Mouse (Mus musculus) embryonic stem cell, embryonic (primary cell): ENCODE results near the gene Iqschfp.

Experiments
- CTCF ChIA-PET, 4 experiments: fragments of 300-600 bp in 2 of 4; fragments of 350-600 bp in 2 of 4; sonication (Branson Sonifier 250); formaldehyde crosslinking; loops; one replicate each; lab custom pipeline; 2022; ENCODE audit warnings: inconsistent platforms in 2 of 4; lab: Charles Lee
- POLR2A ChIA-PET, 4 experiments: fragments of 300-600 bp in 2 of 4; fragments of 350-600 bp in 2 of 4; sonication (Branson Sonifier 250); formaldehyde crosslinking; loops; one replicate each; lab custom pipeline; 2022; ENCODE audit warnings: antibody characterized with exemption in 4 of 4, inconsistent platforms in 1 of 4; lab: Charles Lee

Iqschfp gene

GRCm38 (mm10) chr3:68542944-68543501 lies 651.0 kb downstream of the Iqschfp start:
- POLR2A ChIA-PET, result interaction anchor here in 3 of 4 experiments (0.5 to 17.9 kb wide), 19 partner anchors 8 to 321 kb away, joined by 3 to 374 read pairs (median 4); no protein-coding TSS in a partner anchor
- CTCF ChIA-PET, result interaction anchor here (0.7 to 2.1 kb wide), 17 partner anchors 9 to 488 kb away, joined by 3 to 12 read pairs (median 3); no protein-coding TSS in a partner anchor

- CTCF ChIA-PET, result interaction anchor here in 3 of 4 experiments (0.6 to 2.0 kb wide), 5 partner anchors 12 to 490 kb away, joined by 3 to 5 read pairs (median 3); no protein-coding TSS in a partner anchor
- POLR2A ChIA-PET, result interaction anchor here (0.6 to 17.9 kb wide), 15 partner anchors 10 to 160 kb away, joined by 3 to 374 read pairs (median 4); no protein-coding TSS in a partner anchor
Observed at GRCm38 (mm10) chr3:68544811-68545210, 652.8 kb downstream of the Iqschfp start.

GRCm38 (mm10) chr3:68545898-68546297 lies 653.9 kb downstream of the Iqschfp start:
- CTCF ChIA-PET, result interaction anchor here in 2 of 4 experiments (1.2 to 2.0 kb wide), 3 partner anchors 11 to 489 kb away, joined by 3 to 5 read pairs (median 5); no protein-coding TSS in a partner anchor
- POLR2A ChIA-PET, result interaction anchor here in 3 of 4 experiments (0.6 to 17.9 kb wide), 11 partner anchors 10 to 54 kb away, joined by 3 to 374 read pairs (median 13); no protein-coding TSS in a partner anchor

GRCm38 (mm10) chr3:68555087-68555662 lies 663.1 kb downstream of the Iqschfp start:
- ChIA-PET CTCF (no interaction called here), POLR2A (interaction anchor here in 3 of 4 experiments (0.9 to 1.2 kb wide), 3 partner anchors 12 to 13 kb away, joined by 3 read pairs; no protein-coding TSS in a partner anchor)

- ChIA-PET CTCF (interaction anchor here in 3 of 4 experiments (0.6 to 1.2 kb wide), 6 partner anchors 9 to 383 kb away, joined by 3 to 4 read pairs (median 3); no protein-coding TSS in a partner anchor), POLR2A (interaction anchor here in 3 of 4 experiments (0.6 to 3.7 kb wide), 15 partner anchors 9 to 78 kb away, joined by 3 to 19 read pairs (median 4); no protein-coding TSS in a partner anchor)
Observed at GRCm38 (mm10) chr3:68556891-68557290, 664.9 kb downstream of the Iqschfp start.

- CTCF ChIA-PET, result interaction anchor here in 2 of 4 experiments (0.9 to 1.9 kb wide), 3 partner anchors 23 to 502 kb away, joined by 3 to 9 read pairs (median 3); no protein-coding TSS in a partner anchor
- POLR2A ChIA-PET, result interaction anchor here in 2 of 4 experiments (0.8 to 3.7 kb wide), 9 partner anchors 9 to 80 kb away, joined by 3 to 19 read pairs (median 5); no protein-coding TSS in a partner anchor
Observed at GRCm38 (mm10) chr3:68558744-68559143, 666.7 kb downstream of the Iqschfp start.

- ChIA-PET POLR2A (interaction anchor here in 2 of 4 experiments (0.5 to 3.7 kb wide), 9 partner anchors 14 to 67 kb away, joined by 3 to 19 read pairs (median 3); no protein-coding TSS in a partner anchor), CTCF (interaction anchor here in 2 of 4 experiments (0.6 to 1.4 kb wide), 3 partner anchors 22 to 113 kb away, joined by 3 to 11 read pairs (median 3); no protein-coding TSS in a partner anchor)
Observed at GRCm38 (mm10) chr3:68560057-68560456, 668.0 kb downstream of the Iqschfp start.

GRCm38 (mm10) chr3:68562838-68563237 lies 670.8 kb downstream of the Iqschfp start:
- CTCF ChIA-PET, result interaction anchor here in 3 of 4 experiments (0.6 to 2.3 kb wide), 5 partner anchors 16 to 1581 kb away, joined by 3 to 14 read pairs (median 3); partner anchors contain the start of gene Shox2 (in 1 of the 3)

GRCm38 (mm10) chr3:68563922-68564321 lies 671.9 kb downstream of the Iqschfp start:
- CTCF ChIA-PET, result interaction anchor here in 1 of 4 experiments (0.6 kb wide), 1 partner anchor 266 kb away, joined by 5 read pairs; no protein-coding TSS in a partner anchor

More at GRCm38 (mm10) chr3:68562838-68563237, 670.8 kb downstream of the Iqschfp start:
- POLR2A ChIA-PET, result interaction anchor here in 2 of 4 experiments (0.9 to 2.3 kb wide), 7 partner anchors 10 to 70 kb away, joined by 3 to 17 read pairs (median 4); no protein-coding TSS in a partner anchor

GRCm38 (mm10) chr3:68564978-68565674 lies 673.1 kb downstream of the Iqschfp start:
- POLR2A ChIA-PET, result interaction anchor here (0.5 to 6.0 kb wide), 34 partner anchors 8 to 1081 kb away, joined by 3 to 86 read pairs (median 4); partner anchors contain the start of gene Ift80 (in 1 of the 4)

More at GRCm38 (mm10) chr3:68563922-68564321, 671.9 kb downstream of the Iqschfp start:
- POLR2A ChIA-PET, result interaction anchor here in 1 of 4 experiments (1.5 to 1.8 kb wide), 2 partner anchors 9 to 17 kb away, joined by 6 to 14 read pairs; no protein-coding TSS in a partner anchor

GRCm38 (mm10) chr3:68565675-68566055 lies 673.6 kb downstream of the Iqschfp start:
- ChIA-PET POLR2A (interaction anchor here (0.5 to 6.0 kb wide), 34 partner anchors 9 to 1081 kb away, joined by 3 to 86 read pairs (median 4); partner anchors contain the start of gene Ift80 (in 1 of the 4)), CTCF (interaction anchor here (0.6 to 1.5 kb wide), 5 partner anchors 9 to 17 kb away, joined by 3 to 5 read pairs (median 4); no protein-coding TSS in a partner anchor)

More at GRCm38 (mm10) chr3:68564978-68565674, 673.1 kb downstream of the Iqschfp start:
- CTCF ChIA-PET, result interaction anchor here (0.6 to 1.5 kb wide), 6 partner anchors 8 to 509 kb away, joined by 3 to 5 read pairs (median 4); no protein-coding TSS in a partner anchor

GRCm38 (mm10) chr3:68567581-68567980 lies 675.5 kb downstream of the Iqschfp start:
- ChIA-PET POLR2A (interaction anchor here in 2 of 4 experiments (0.6 to 6.0 kb wide), 19 partner anchors 9 to 83 kb away, joined by 3 to 86 read pairs (median 4); no protein-coding TSS in a partner anchor), CTCF (interaction anchor here in 1 of 4 experiments (1.2 to 2.5 kb wide), 2 partner anchors 14 to 24 kb away, joined by 3 to 19 read pairs; no protein-coding TSS in a partner anchor)

- ChIA-PET CTCF (interaction anchor here (0.5 to 2.5 kb wide), 8 partner anchors 13 to 149 kb away, joined by 3 to 19 read pairs (median 4); no protein-coding TSS in a partner anchor), POLR2A (interaction anchor here (0.6 to 6.0 kb wide), 23 partner anchors 8 to 194 kb away, joined by 3 to 86 read pairs (median 4); no protein-coding TSS in a partner anchor)
Observed at GRCm38 (mm10) chr3:68568149-68568548, 676.1 kb downstream of the Iqschfp start.

GRCm38 (mm10) chr3:68568716-68569115 lies 676.7 kb downstream of the Iqschfp start:
- ChIA-PET POLR2A (interaction anchor here (0.8 to 6.0 kb wide), 22 partner anchors 8 to 193 kb away, joined by 3 to 86 read pairs (median 4); no protein-coding TSS in a partner anchor), CTCF (interaction anchor here (0.5 to 2.5 kb wide), 9 partner anchors 13 to 149 kb away, joined by 3 to 19 read pairs (median 5); no protein-coding TSS in a partner anchor)

- POLR2A ChIA-PET, result interaction anchor here in 2 of 4 experiments (1.2 to 6.0 kb wide), 4 partner anchors 10 to 76 kb away, joined by 3 to 60 read pairs (median 6); no protein-coding TSS in a partner anchor
Observed at GRCm38 (mm10) chr3:68570319-68570718, 678.3 kb downstream of the Iqschfp start.

More at GRCm38 (mm10) chr3:68570319-68570718, 678.3 kb downstream of the Iqschfp start:
- CTCF ChIA-PET, result interaction anchor here in 2 of 4 experiments (0.6 to 1.0 kb wide), 2 partner anchors 12 to 15 kb away, joined by 3 read pairs; no protein-coding TSS in a partner anchor
